Mouse (Mus musculus) intestine, postnatal 0 days (tissue): ENCODE results near the gene Pygo2. TPM values are rescaled to one million over a fixed set of nuclear protein-coding genes. Genes with fewer than 3 reads are reported as not detected.

Source experiments
- ATAC-seq: fragments of 200-750 bp; cut with Nextera tagmentation; 2 replicates; pipeline ENCODE4 v1.8.0; 2017; ENCODE audit warnings: mild to moderate bottlenecking, moderate TSS enrichment, moderate library complexity
- H3K27ac ChIP-seq: fragments of 300-500 bp; sonication (generic); 2 replicates; pipeline ENCODE4 v1.5.1; 2014; ENCODE audit warnings: mild to moderate bottlenecking, low read depth, low read length, moderate library complexity
- H3K27me3 ChIP-seq: fragments of 300-500 bp; sonication (generic); replicated peaks from 2 replicates; pipeline ENCODE4 v1.6.1; 2014; ENCODE audit warnings: low read length, mixed read lengths; ENCODE audit not compliant: control insufficient read depth, insufficient read depth
- H3K36me3 ChIP-seq: fragments of 300-500 bp; sonication (generic); 2 replicates; pipeline ENCODE4 v1.6.1; 2014; ENCODE audit warnings: mild to moderate bottlenecking, moderate library complexity; ENCODE audit not compliant: control insufficient read depth, insufficient read depth
- H3K4me1 ChIP-seq: fragments of 300-500 bp; sonication (generic); replicated peaks from 2 replicates; pipeline ENCODE4 v1.6.1; 2014; ENCODE audit warnings: antibody characterized with exemption, low read length, mixed read lengths; ENCODE audit not compliant: control insufficient read depth, insufficient read depth
- H3K4me2 ChIP-seq: fragments of 300-500 bp; sonication (generic); replicated peaks from 2 replicates; pipeline ENCODE4 v1.6.1; 2014; ENCODE audit warnings: low read depth, mild to moderate bottlenecking, moderate library complexity
- H3K4me3 ChIP-seq: fragments of 300-500 bp; sonication (generic); 2 replicates; pipeline ENCODE4 v1.5.1; 2014; ENCODE audit warnings: low read depth, low read length
- H3K9ac ChIP-seq: fragments of 300-500 bp; sonication (generic); 2 replicates; pipeline ENCODE4 v1.6.1; 2014; ENCODE audit warnings: mild to moderate bottlenecking, low read depth, low read length
- H3K9me3 ChIP-seq: fragments of 300-500 bp; sonication (generic); 2 replicates; pipeline ENCODE4 v1.6.1; 2016; ENCODE audit warnings: mixed run types; ENCODE audit not compliant: control insufficient read depth
- CTCF ChIP-seq: sonication (generic); IDR thresholded peaks from 2 replicates; pipeline ENCODE4 v1.5.1; 2016; ENCODE audit warnings: low read depth, mild to moderate bottlenecking, control low read depth, antibody characterized with exemption, moderate library complexity
- WGBS: fragments of 180-500 bp; shearing (Covaris S2); extraction: QIAGEN DNeasy Blood & Tissue Kit; methylation state at CpG from one replicate; pipeline ENCODE4 v1.1.7; 2014; 5-methylcytosine and 5-hydroxymethylcytosine counted together
- polyA plus RNA-seq: library from polyadenylated mRNA; unstranded; fragments of >200 nt; fragmentation: Nextera tagmentation; extraction: Ambion mirVana; gene quantifications from 2 replicates; pipeline ENCODE4 v1.2.1, GENCODE M21; 2015

Gene Pygo2
- polyA plus RNA-seq, 1 experiment from 2014 or later = 17.1 TPM

- Histone ChIP-seq H3K36me3 (no peaks in the 10 kb centered on the region), H3K4me3 (peak overlapping the region; percentile 76), H3K27ac (peak overlapping the region; percentile 97), H3K27me3 (no peaks in the 10 kb centered on the region), H3K9me3 (no peaks in the 10 kb centered on the region), H3K4me2 (peak overlapping the region; percentile 85), H3K4me1 (no peaks in the 10 kb centered on the region), H3K9ac (peak overlapping the region; percentile 83)
- WGBS = 0% methylated on average over 18 of the region's 24 CpGs
- ATAC-seq = no peak
- TF ChIP-seq CTCF = no peak
These were observed 37.1 kb upstream of the Pygo2 start for GRCm38 (mm10) chr3:89392871-89393311.

DNA sequence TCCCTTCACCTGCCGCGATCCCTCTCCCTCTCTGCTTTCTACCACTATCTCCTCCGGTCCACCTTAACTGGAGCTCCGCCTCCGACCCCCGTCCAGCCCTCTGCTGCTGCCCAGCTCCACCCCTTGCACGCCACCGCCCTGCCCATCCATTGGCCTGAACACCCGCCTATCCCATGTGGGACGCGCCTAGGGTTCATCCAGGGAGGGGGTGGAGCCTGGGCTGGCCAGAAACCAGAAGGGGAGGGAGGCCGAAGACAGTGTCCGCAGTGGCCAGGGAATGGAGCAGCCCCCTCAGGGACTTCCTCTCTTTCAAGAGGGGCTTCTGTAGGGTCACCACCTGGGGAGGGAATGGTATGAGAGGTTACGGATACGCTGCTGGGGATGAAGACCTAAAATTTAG is 36.4 kb upstream of the Pygo2 start:
- H3K9me3 ChIP-seq = no peaks in the 10 kb centered on the region
- H3K4me1 ChIP-seq = no peaks in the 10 kb centered on the region
- no peaks in the 10 kb centered on the region for H3K36me3 ChIP-seq
- peak overlapping the region; percentile 67 for H3K9ac ChIP-seq
- ATAC-seq = peak; percentile 88
- WGBS = under 1% methylated on average over 15 of the region's 15 CpGs
- no peaks in the 10 kb centered on the region for H3K27me3 ChIP-seq
- H3K4me2 ChIP-seq = peak overlapping the region; percentile 85
- H3K27ac ChIP-seq = peak overlapping the region; percentile 97
- H3K4me3 ChIP-seq = peak overlapping the region; percentile 76
- 0 out of 2 replicates have a peak, but pooled peaks have one; percentile 6 for TF ChIP-seq CTCF

DNA sequence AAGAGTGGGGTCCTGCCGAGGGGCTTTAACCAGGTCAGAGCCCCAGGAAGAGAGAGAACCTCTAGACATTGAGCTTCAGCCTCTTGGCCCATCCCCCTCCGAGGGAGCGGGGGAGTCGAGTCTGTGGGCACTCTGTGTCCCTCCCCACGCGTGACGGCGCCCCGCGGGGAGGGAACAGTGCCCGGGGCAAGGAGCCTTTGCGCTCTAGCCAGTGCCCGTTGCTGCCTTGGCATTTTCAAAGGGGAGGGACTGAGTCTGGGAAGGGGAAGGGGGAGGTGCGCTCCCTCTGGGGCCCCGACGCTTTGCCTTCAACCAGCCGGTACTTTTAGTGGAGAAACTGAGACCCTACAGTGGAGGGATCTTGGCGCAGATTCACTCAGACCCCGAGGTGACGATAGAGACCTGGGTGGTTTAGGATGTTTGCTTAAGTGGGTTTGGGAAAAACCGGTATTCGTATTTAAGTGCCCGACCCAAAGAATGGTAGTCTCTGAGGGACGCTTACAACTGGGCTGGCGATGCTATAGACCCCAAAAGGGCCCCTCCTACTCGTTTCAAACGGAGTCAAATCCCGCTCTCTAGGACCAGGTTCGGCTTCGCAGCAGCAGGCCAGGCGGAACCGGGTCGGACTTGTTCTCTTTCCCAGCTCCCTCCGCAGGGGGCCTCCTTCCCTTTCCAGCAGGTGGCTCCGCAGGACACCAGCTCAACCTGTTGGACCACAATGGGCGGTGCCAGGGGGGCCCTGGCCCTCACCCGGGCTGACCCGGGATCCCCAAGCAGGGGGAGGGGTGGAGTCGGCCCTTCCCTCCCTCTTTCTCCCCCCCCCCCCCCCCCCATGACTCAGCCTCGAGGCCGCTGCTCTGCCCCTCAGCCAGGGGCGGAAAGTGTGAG is 35.8 kb upstream of the Pygo2 start, which contains the start of gene Zbtb7b:
Zbtb7b (minus strand) TSS at position 771 of the 888 bp plus-strand sequence.
- TF ChIP-seq CTCF = peak; percentile 69
- Histone ChIP-seq H3K9me3 (no peaks in the 10 kb centered on the region), H3K4me3 (peak within 1 kb of the TSS; percentile 76), H3K4me1 (no peaks in the 10 kb centered on the region), H3K36me3 (no peaks in the 10 kb centered on the region), H3K9ac (peak within 1 kb of the TSS; percentile 67), H3K4me2 (peak within 1 kb of the TSS; percentile 85), H3K27me3 (no peaks in the 10 kb centered on the region), H3K27ac (peak within 1 kb of the TSS; percentile 97)
- under 1% methylated on average over 39 of the region's 42 CpGs for WGBS
- ATAC-seq = peak; percentile 77

DNA sequence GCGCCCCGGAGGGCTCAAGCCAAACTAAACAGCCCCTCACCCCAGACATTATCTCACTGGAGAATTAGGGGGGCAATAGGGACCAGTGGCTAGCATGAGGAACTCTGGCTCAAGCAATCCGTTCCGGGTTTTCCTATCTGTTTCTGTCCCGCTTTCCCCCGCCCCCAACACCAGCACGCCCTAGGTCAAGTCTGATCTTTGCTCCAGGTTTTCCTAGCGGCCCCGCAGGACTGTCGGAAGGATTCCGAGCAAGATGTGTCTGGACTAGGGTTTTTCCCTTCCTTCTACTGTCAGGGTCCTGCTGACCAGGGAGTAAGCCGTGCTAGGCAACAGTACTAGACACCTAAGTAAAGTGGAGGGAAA is 35.1 kb upstream of the Pygo2 start:
- Histone ChIP-seq H3K36me3 (no peaks in the 10 kb centered on the region), H3K4me3 (peak overlapping the region; percentile 76), H3K4me2 (peak overlapping the region; percentile 85), H3K27ac (peak overlapping the region; percentile 97), H3K27me3 (no peaks in the 10 kb centered on the region), H3K9ac (peak overlapping the region; percentile 67; the same call in 1 of the 2 replicates), H3K4me1 (no peaks in the 10 kb centered on the region), H3K9me3 (no peaks in the 10 kb centered on the region)
- WGBS = 0% methylated on average over 12 of the region's 12 CpGs
- 0 out of 2 replicates have a peak, but pooled peaks have one; percentile 6 for TF ChIP-seq CTCF
- peak; percentile 37 for ATAC-seq

- Histone ChIP-seq H3K36me3 (no peaks in the 10 kb centered on the region), H3K27ac (peak overlapping the region; percentile 97), H3K9me3 (no peaks in the 10 kb centered on the region), H3K27me3 (no peaks in the 10 kb centered on the region), H3K4me1 (no peaks in the 10 kb centered on the region), H3K4me2 (peak overlapping the region; percentile 85), H3K9ac (peak overlapping the region; percentile 67), H3K4me3 (peak overlapping the region; percentile 76)
- 4% methylated on average over 10 of the region's 10 CpGs for WGBS
- no peak for TF ChIP-seq CTCF
- ATAC-seq = no peak
These were observed 34.6 kb upstream of the Pygo2 start for GRCm38 (mm10) chr3:89395419-89395805.

DNA sequence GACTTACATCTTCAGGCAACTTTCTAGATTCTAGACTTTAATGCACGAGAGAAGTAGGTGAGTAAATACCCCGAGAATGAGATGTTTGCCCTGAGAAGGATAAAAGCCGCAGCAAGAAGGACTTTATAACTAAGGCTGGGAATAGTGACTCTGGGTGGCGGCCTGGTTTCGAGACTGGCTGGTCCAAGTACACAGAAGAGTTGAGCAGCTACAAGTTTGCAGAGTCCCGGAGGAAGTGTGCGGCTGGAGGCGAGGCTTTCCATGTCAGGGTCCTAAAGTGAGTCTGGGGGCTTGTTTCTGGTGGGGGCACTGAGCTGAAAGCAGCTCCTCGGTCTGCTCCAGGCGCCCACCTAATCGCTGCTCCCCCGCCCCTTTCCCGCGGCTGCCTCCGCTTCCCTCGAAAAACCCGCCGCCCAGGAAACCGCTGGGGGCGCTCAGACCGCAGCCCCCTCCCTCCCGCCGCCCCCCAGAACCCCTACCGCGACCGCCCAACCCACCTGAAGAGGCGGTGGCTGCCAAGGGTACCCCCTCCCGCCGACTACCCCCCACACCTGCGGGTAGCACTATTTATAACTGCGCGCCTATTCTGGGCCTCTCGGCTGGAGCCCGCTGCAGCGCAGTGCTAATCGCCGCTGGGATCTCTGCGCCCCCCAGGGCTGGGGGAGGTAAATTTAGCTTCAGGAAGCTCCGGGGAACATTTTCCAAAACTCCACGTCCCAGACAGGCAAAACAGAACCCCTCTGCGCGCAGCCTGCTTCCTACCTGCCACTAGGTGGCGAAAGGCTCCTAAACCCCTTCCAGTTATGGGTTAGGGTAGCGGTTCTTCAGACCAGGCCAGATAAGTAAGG is 34.0 kb upstream of the Pygo2 start:
- H3K4me2 ChIP-seq = peak overlapping the region; percentile 85
- no peaks in the 10 kb centered on the region for H3K36me3 ChIP-seq
- no peaks in the 10 kb centered on the region for H3K9me3 ChIP-seq
- TF ChIP-seq CTCF = peak; percentile 91
- 1% methylated on average over 42 of the region's 44 CpGs for WGBS
- no peaks in the 10 kb centered on the region for H3K27me3 ChIP-seq
- peak overlapping the region; percentile 97; the same call in 1 of the 2 replicates for H3K27ac ChIP-seq
- peak overlapping the region; percentile 52 for H3K9ac ChIP-seq
- ATAC-seq = no peak
- no peaks in the 10 kb centered on the region for H3K4me1 ChIP-seq
- H3K4me3 ChIP-seq = peak overlapping the region; percentile 76
